Mouse (Mus musculus): Measurements from ENCODE around the gene Tmem202. TPM values are rescaled to one million over a fixed set of nuclear protein-coding genes. Genes with fewer than 3 reads are reported as not detected.

Tmem202 gene
- polyA plus RNA-seq, 1 experiment from 2014 or later = 0.46 TPM

GRCm38 (mm10) chr9:59526727-59527126 is 12.9 kb downstream of the Tmem202 start:
- H3K4me3 ChIP-seq (replicated peaks; ENCODE audit: low read depth, low read length) = no peak overlapping the region
- DNase-seq (no peak), ATAC-seq (ENCODE audit: low FRiP score, low TSS enrichment) (no peak)
- no peaks in the 10 kb centered on the region for H3K4me1 ChIP-seq (ENCODE audit: control insufficient read depth, insufficient read depth, low read length)
- H3K36me3 ChIP-seq (ENCODE audit: control insufficient read depth, insufficient read depth, low read length) = no peaks in the 10 kb centered on the region
- H3K4me2 ChIP-seq (ENCODE audit: low read length) = no peak overlapping the region
- no peaks in the 10 kb centered on the region for H3K27me3 ChIP-seq (ENCODE audit: control insufficient read depth, insufficient read depth, low read length)
- no peak overlapping the region for H3K9ac ChIP-seq (replicated peaks; ENCODE audit: low read length)
- no peak overlapping the region for H3K27ac ChIP-seq (replicated peaks; ENCODE audit: low read depth, low read length)
- WGBS = 90% methylated on average over 6 of the region's 6 CpGs
- no peaks in the 10 kb centered on the region for H3K9me3 ChIP-seq (ENCODE audit: control insufficient read depth, low read length)

GRCm38 (mm10) chr9:59522906-59523305 is 16.7 kb downstream of the Tmem202 start:
- no peak for DNase-seq
- Histone ChIP-seq H3K4me3 (replicated peaks; ENCODE audit: low read depth, low read length) (no peak overlapping the region), H3K36me3 (ENCODE audit: control insufficient read depth, insufficient read depth, low read length) (no peaks in the 10 kb centered on the region), H3K27ac (replicated peaks; ENCODE audit: low read depth, low read length) (no peak overlapping the region), H3K9me3 (ENCODE audit: control insufficient read depth, low read length) (no peaks in the 10 kb centered on the region), H3K4me1 (ENCODE audit: control insufficient read depth, insufficient read depth, low read length) (no peaks in the 10 kb centered on the region), H3K27me3 (ENCODE audit: control insufficient read depth, insufficient read depth, low read length) (no peaks in the 10 kb centered on the region), H3K9ac (replicated peaks; ENCODE audit: low read length) (no peak overlapping the region), H3K4me2 (ENCODE audit: low read length) (no peak overlapping the region)
- 73% methylated on average over 4 of the region's 4 CpGs for WGBS
- ATAC-seq (ENCODE audit: low FRiP score, low TSS enrichment) = no peak

- Histone ChIP-seq H3K9me3 (ENCODE audit: control insufficient read depth, low read length) (no peaks in the 10 kb centered on the region), H3K27me3 (ENCODE audit: control insufficient read depth, insufficient read depth, low read length) (no peaks in the 10 kb centered on the region), H3K4me2 (ENCODE audit: low read length) (no peak overlapping the region), H3K36me3 (ENCODE audit: control insufficient read depth, insufficient read depth, low read length) (no peaks in the 10 kb centered on the region), H3K27ac (replicated peaks; ENCODE audit: low read depth, low read length) (no peak overlapping the region), H3K4me3 (replicated peaks; ENCODE audit: low read depth, low read length) (no peak overlapping the region), H3K4me1 (ENCODE audit: control insufficient read depth, insufficient read depth, low read length) (no peaks in the 10 kb centered on the region), H3K9ac (replicated peaks; ENCODE audit: low read length) (no peak overlapping the region)
- DNase-seq (no peak), ATAC-seq (ENCODE audit: low FRiP score, low TSS enrichment) (no peak)
- WGBS = 77% methylated on average over 2 of the region's 2 CpGs
These were observed 20.3 kb downstream of the Tmem202 start for GRCm38 (mm10) chr9:59519396-59519795.

- Histone ChIP-seq H3K4me3 (replicated peaks; ENCODE audit: low read depth, low read length) (no peak overlapping the region), H3K36me3 (ENCODE audit: control insufficient read depth, insufficient read depth, low read length) (no peaks in the 10 kb centered on the region), H3K27ac (replicated peaks; ENCODE audit: low read depth, low read length) (no peak overlapping the region), H3K27me3 (ENCODE audit: control insufficient read depth, insufficient read depth, low read length) (no peaks in the 10 kb centered on the region), H3K9me3 (ENCODE audit: control insufficient read depth, low read length) (no peaks in the 10 kb centered on the region), H3K4me2 (ENCODE audit: low read length) (no peak overlapping the region), H3K4me1 (ENCODE audit: control insufficient read depth, insufficient read depth, low read length) (no peaks in the 10 kb centered on the region), H3K9ac (replicated peaks; ENCODE audit: low read length) (no peak overlapping the region)
- no peak for ATAC-seq (ENCODE audit: low FRiP score, low TSS enrichment)
- DNase-seq = no peak
- 80% methylated on average over 5 of the region's 5 CpGs for WGBS
These were observed 20.7 kb downstream of the Tmem202 start for GRCm38 (mm10) chr9:59518976-59519375.

GRCm38 (mm10) chr9:59517127-59517526 is 22.5 kb downstream of the Tmem202 start:
- H3K4me2 ChIP-seq (ENCODE audit: low read length) = no peak overlapping the region
- DNase-seq = no peak

GRCm38 (mm10) chr9:59515069-59515468 is 24.6 kb downstream of the Tmem202 start:
- WGBS = 76% methylated on average over 3 of the region's 3 CpGs
- H3K27ac ChIP-seq (replicated peaks; ENCODE audit: low read depth, low read length) = no peak overlapping the region
- no peak for DNase-seq
- no peaks in the 10 kb centered on the region for H3K9me3 ChIP-seq (ENCODE audit: control insufficient read depth, low read length)
- no peaks in the 10 kb centered on the region for H3K27me3 ChIP-seq (ENCODE audit: control insufficient read depth, insufficient read depth, low read length)
- H3K4me1 ChIP-seq (ENCODE audit: control insufficient read depth, insufficient read depth, low read length) = no peaks in the 10 kb centered on the region
- H3K4me3 ChIP-seq (replicated peaks; ENCODE audit: low read depth, low read length) = no peak overlapping the region
- H3K4me2 ChIP-seq (ENCODE audit: low read length) = no peak overlapping the region
- ATAC-seq (ENCODE audit: low FRiP score, low TSS enrichment) = no peak
- no peak overlapping the region for H3K9ac ChIP-seq (replicated peaks; ENCODE audit: low read length)
- no peaks in the 10 kb centered on the region for H3K36me3 ChIP-seq (ENCODE audit: control insufficient read depth, insufficient read depth, low read length)

More at GRCm38 (mm10) chr9:59517127-59517526, 22.5 kb downstream of the Tmem202 start:
- no peak for ATAC-seq (ENCODE audit: low FRiP score, low TSS enrichment)
- no peaks in the 10 kb centered on the region for H3K4me1 ChIP-seq (ENCODE audit: control insufficient read depth, insufficient read depth, low read length)
- no peaks in the 10 kb centered on the region for H3K27me3 ChIP-seq (ENCODE audit: control insufficient read depth, insufficient read depth, low read length)
- H3K27ac ChIP-seq (replicated peaks; ENCODE audit: low read depth, low read length) = no peak overlapping the region
- H3K36me3 ChIP-seq (ENCODE audit: control insufficient read depth, insufficient read depth, low read length) = no peaks in the 10 kb centered on the region
- H3K4me3 ChIP-seq (replicated peaks; ENCODE audit: low read depth, low read length) = no peak overlapping the region
- 67% methylated on average over 7 of the region's 7 CpGs for WGBS
- H3K9me3 ChIP-seq (ENCODE audit: control insufficient read depth, low read length) = no peaks in the 10 kb centered on the region
- H3K9ac ChIP-seq (replicated peaks; ENCODE audit: low read length) = no peak overlapping the region

GRCm38 (mm10) chr9:59512381-59512780 is 27.3 kb downstream of the Tmem202 start:
- Histone ChIP-seq H3K27me3 (ENCODE audit: control insufficient read depth, insufficient read depth, low read length) (no peaks in the 10 kb centered on the region), H3K4me1 (ENCODE audit: control insufficient read depth, insufficient read depth, low read length) (no peaks in the 10 kb centered on the region), H3K9me3 (ENCODE audit: control insufficient read depth, low read length) (no peaks in the 10 kb centered on the region), H3K36me3 (ENCODE audit: control insufficient read depth, insufficient read depth, low read length) (no peaks in the 10 kb centered on the region), H3K4me2 (ENCODE audit: low read length) (no peak overlapping the region), H3K4me3 (replicated peaks; ENCODE audit: low read depth, low read length) (no peak overlapping the region), H3K27ac (replicated peaks; ENCODE audit: low read depth, low read length) (no peak overlapping the region), H3K9ac (replicated peaks; ENCODE audit: low read length) (no peak overlapping the region)
- 68% methylated on average over 4 of the region's 4 CpGs for WGBS
- ATAC-seq (ENCODE audit: low FRiP score, low TSS enrichment) (no peak), DNase-seq (no peak)

GRCm38 (mm10) chr9:59508146-59508545 is 31.5 kb downstream of the Tmem202 start:
- no peak overlapping the region for H3K4me3 ChIP-seq (replicated peaks; ENCODE audit: low read depth, low read length)
- no peak for ATAC-seq (ENCODE audit: low FRiP score, low TSS enrichment)
- no peaks in the 10 kb centered on the region for H3K9me3 ChIP-seq (ENCODE audit: control insufficient read depth, low read length)
- no peak overlapping the region for H3K4me2 ChIP-seq (ENCODE audit: low read length)
- H3K9ac ChIP-seq (replicated peaks; ENCODE audit: low read length) = no peak overlapping the region
- no peaks in the 10 kb centered on the region for H3K4me1 ChIP-seq (ENCODE audit: control insufficient read depth, insufficient read depth, low read length)
- no peaks in the 10 kb centered on the region for H3K27me3 ChIP-seq (ENCODE audit: control insufficient read depth, insufficient read depth, low read length)
- H3K36me3 ChIP-seq (ENCODE audit: control insufficient read depth, insufficient read depth, low read length) = no peaks in the 10 kb centered on the region
- no peak overlapping the region for H3K27ac ChIP-seq (replicated peaks; ENCODE audit: low read depth, low read length)
- WGBS = 63% methylated on average over 1 of the region's 1 CpGs
- no peak for DNase-seq

GRCm38 (mm10) chr9:59487331-59487730 is 52.3 kb downstream of the Tmem202 start:
- Histone ChIP-seq H3K36me3 (ENCODE audit: control insufficient read depth, insufficient read depth, low read length) (no peaks in the 10 kb centered on the region), H3K9ac (replicated peaks; ENCODE audit: low read length) (peak overlapping the region; percentile 98), H3K27me3 (ENCODE audit: control insufficient read depth, insufficient read depth, low read length) (no peaks in the 10 kb centered on the region), H3K9me3 (ENCODE audit: control insufficient read depth, low read length) (no peaks in the 10 kb centered on the region), H3K4me2 (ENCODE audit: low read length) (peak overlapping the region; percentile 92), H3K4me3 (replicated peaks; ENCODE audit: low read depth, low read length) (peak overlapping the region; percentile 99), H3K4me1 (ENCODE audit: control insufficient read depth, insufficient read depth, low read length) (peaks cover 19% of the 10 kb centered on the region), H3K27ac (replicated peaks; ENCODE audit: low read depth, low read length) (peak overlapping the region; percentile 99)
- DNase-seq (no peak), ATAC-seq (ENCODE audit: low FRiP score, low TSS enrichment) (no peak)
